Mouse (Mus musculus): ENCODE data around the gene Fgfr1op2.

The Fgfr1op2 gene

GRCm38 (mm10) chr6:146580381-146580926 is 3.5 kb downstream of the Fgfr1op2 start:
- ChIA-PET CTCF (no interaction called here), POLR2A (interaction anchor here in 2 of 4 experiments (0.6 to 1.7 kb wide), 7 partner anchors 11 to 1274 kb away, joined by 3 to 6 read pairs (median 5); no protein-coding TSS in a partner anchor)

- POLR2A ChIA-PET, result interaction anchor here in 1 of 4 experiments (1.0 to 1.5 kb wide), 3 partner anchors 10 to 29 kb away, joined by 3 to 4 read pairs (median 3); no protein-coding TSS in a partner anchor
- CTCF ChIA-PET, result no interaction called here
Measured at GRCm38 (mm10) chr6:146583366-146584046, 6.5 kb downstream of the Fgfr1op2 start.

- CTCF ChIA-PET, result interaction anchor here in 2 of 4 experiments (0.5 to 0.7 kb wide), 3 partner anchors 29 to 76 kb away, joined by 3 to 5 read pairs (median 4); no protein-coding TSS in a partner anchor
Measured at GRCm38 (mm10) chr6:146585134-146585533, 8.1 kb downstream of the Fgfr1op2 start.

GRCm38 (mm10) chr6:146602601-146603000 is 25.6 kb downstream of the Fgfr1op2 start:
- POLR2A ChIA-PET, result interaction anchor here in 3 of 4 experiments (0.5 to 2.2 kb wide), 7 partner anchors 8 to 41 kb away, joined by 3 to 7 read pairs (median 4); partner anchors contain the start of genes Med21 (in 1 of the 3) and Tm7sf3 (in 1 of the 3)
- CTCF ChIA-PET, result no interaction called here

More at GRCm38 (mm10) chr6:146585134-146585533, 8.1 kb downstream of the Fgfr1op2 start:
- POLR2A ChIA-PET, result interaction anchor here in 3 of 4 experiments (0.5 to 1.0 kb wide), 10 partner anchors 9 to 697 kb away, joined by 3 to 4 read pairs (median 3); no protein-coding TSS in a partner anchor

GRCm38 (mm10) chr6:146603651-146604050 is 26.6 kb downstream of the Fgfr1op2 start:
- ChIA-PET POLR2A (interaction anchor here in 2 of 4 experiments (0.6 to 2.5 kb wide), 5 partner anchors 9 to 54 kb away, joined by 3 to 8 read pairs (median 4); partner anchors contain the start of genes Med21 (in 1 of the 2) and Tm7sf3 (in 1 of the 2)), CTCF (no interaction called here)

GRCm38 (mm10) chr6:146611385-146611784 is 34.4 kb downstream of the Fgfr1op2 start:
- CTCF ChIA-PET, result no interaction called here
- POLR2A ChIA-PET, result interaction anchor here in 1 of 4 experiments (0.6 kb wide), 1 partner anchor 32 kb away, joined by 3 read pairs; no protein-coding TSS in a partner anchor

GRCm38 (mm10) chr6:146611897-146612296 is 34.9 kb downstream of the Fgfr1op2 start:
- ChIA-PET POLR2A (interaction anchor here in 1 of 4 experiments (0.6 to 1.7 kb wide), 3 partner anchors 29 to 34 kb away, joined by 3 to 5 read pairs (median 3); no protein-coding TSS in a partner anchor), CTCF (no interaction called here)

- POLR2A ChIA-PET, result interaction anchor here in 1 of 4 experiments (0.7 to 1.7 kb wide), 5 partner anchors 12 to 34 kb away, joined by 3 to 6 read pairs (median 4); no protein-coding TSS in a partner anchor
- CTCF ChIA-PET, result interaction anchor here in 1 of 4 experiments (1.5 kb wide), 1 partner anchor 21 kb away, joined by 5 read pairs; no protein-coding TSS in a partner anchor
Measured at GRCm38 (mm10) chr6:146612736-146613135, 35.7 kb downstream of the Fgfr1op2 start.

- ChIA-PET POLR2A (interaction anchor here in 3 of 4 experiments (0.5 to 2.8 kb wide), 12 partner anchors 9 to 1376 kb away, joined by 3 to 10 read pairs (median 4); partner anchors contain the start of genes Ints13 (in 1 of the 3) and Med21 (in 1 of the 3)), CTCF (interaction anchor here in 3 of 4 experiments (0.6 to 2.0 kb wide), 9 partner anchors 9 to 149 kb away, joined by 3 to 5 read pairs (median 4); no protein-coding TSS in a partner anchor)
Measured at GRCm38 (mm10) chr6:146613907-146614306, 36.9 kb downstream of the Fgfr1op2 start.

GRCm38 (mm10) chr6:146614541-146614940 is 37.5 kb downstream of the Fgfr1op2 start:
- ChIA-PET POLR2A (interaction anchor here in 3 of 4 experiments (1.0 to 2.8 kb wide), 7 partner anchors 8 to 28 kb away, joined by 3 to 10 read pairs (median 5); partner anchors contain the start of gene Med21 (in 1 of the 3)), CTCF (interaction anchor here in 2 of 4 experiments (1.0 to 2.0 kb wide), 4 partner anchors 8 to 148 kb away, joined by 3 to 5 read pairs (median 5); no protein-coding TSS in a partner anchor)

- ChIA-PET CTCF (interaction anchor here in 1 of 4 experiments (0.7 kb wide), 1 partner anchor 234 kb away, joined by 3 read pairs; no protein-coding TSS in a partner anchor), POLR2A (interaction anchor here in 3 of 4 experiments (0.7 to 2.8 kb wide), 11 partner anchors 9 to 32 kb away, joined by 3 to 8 read pairs (median 4); partner anchors contain the start of genes Med21 (in 2 of the 3) and Tm7sf3 (in 1 of the 3))
Measured at GRCm38 (mm10) chr6:146615891-146616290, 38.9 kb downstream of the Fgfr1op2 start.

GRCm38 (mm10) chr6:146616670-146617069 is 39.7 kb downstream of the Fgfr1op2 start:
- POLR2A ChIA-PET, result interaction anchor here (0.7 to 2.8 kb wide), 11 partner anchors 8 to 26 kb away, joined by 3 to 8 read pairs (median 4); partner anchors contain the start of genes Med21 (in 2 of the 4) and Tm7sf3 (in 1 of the 4)
- CTCF ChIA-PET, result no interaction called here

GRCm38 (mm10) chr6:146628123-146628522 is 51.1 kb downstream of the Fgfr1op2 start:
- CTCF ChIA-PET, result no interaction called here

GRCm38 (mm10) chr6:146629781-146630756 is 53.1 kb downstream of the Fgfr1op2 start:
- ChIA-PET POLR2A (interaction anchor here in 2 of 4 experiments (0.7 to 6.8 kb wide), 9 partner anchors 7 to 113 kb away, joined by 3 to 89 read pairs (median 5); partner anchors contain the start of genes Med21 (in 2 of the 2) and Tm7sf3 (in 2 of the 2)), CTCF (interaction anchor here in 1 of 4 experiments (1.8 kb wide), 1 partner anchor 12 kb away, joined by 5 read pairs; no protein-coding TSS in a partner anchor)

More at GRCm38 (mm10) chr6:146628123-146628522, 51.1 kb downstream of the Fgfr1op2 start:
- POLR2A ChIA-PET, result interaction anchor here in 2 of 4 experiments (1.5 to 2.6 kb wide), 2 partner anchors 12 to 14 kb away, joined by 5 to 21 read pairs; partner anchors contain the start of genes Med21 (in 1 of the 2) and Tm7sf3 (in 1 of the 2)

- ChIA-PET POLR2A (interaction anchor here (0.9 to 6.8 kb wide), 21 partner anchors 8 to 131 kb away, joined by 3 to 89 read pairs (median 4); partner anchors contain the start of genes Med21 (in 4 of the 4), Tm7sf3 (in 4 of the 4) and Stk38l (in 1 of the 4)), CTCF (interaction anchor here in 3 of 4 experiments (0.6 to 1.8 kb wide), 4 partner anchors 13 to 45 kb away, joined by 3 to 5 read pairs (median 4); no protein-coding TSS in a partner anchor)
Measured at GRCm38 (mm10) chr6:146630961-146631360, 54.0 kb downstream of the Fgfr1op2 start.

- POLR2A ChIA-PET, result interaction anchor here (0.5 to 6.8 kb wide), 23 partner anchors 9 to 215 kb away, joined by 3 to 89 read pairs (median 3); partner anchors contain the start of genes Med21 (in 3 of the 4), Tm7sf3 (in 3 of the 4) and Stk38l (in 1 of the 4)
- CTCF ChIA-PET, result interaction anchor here in 1 of 4 experiments (1.1 kb wide), 1 partner anchor 18 kb away, joined by 5 read pairs; no protein-coding TSS in a partner anchor
Measured at GRCm38 (mm10) chr6:146631847-146632246, 54.8 kb downstream of the Fgfr1op2 start.
